Comparison of ENCODE assay signal across 14 mouse cellular contexts in the genomic region with DNA sequence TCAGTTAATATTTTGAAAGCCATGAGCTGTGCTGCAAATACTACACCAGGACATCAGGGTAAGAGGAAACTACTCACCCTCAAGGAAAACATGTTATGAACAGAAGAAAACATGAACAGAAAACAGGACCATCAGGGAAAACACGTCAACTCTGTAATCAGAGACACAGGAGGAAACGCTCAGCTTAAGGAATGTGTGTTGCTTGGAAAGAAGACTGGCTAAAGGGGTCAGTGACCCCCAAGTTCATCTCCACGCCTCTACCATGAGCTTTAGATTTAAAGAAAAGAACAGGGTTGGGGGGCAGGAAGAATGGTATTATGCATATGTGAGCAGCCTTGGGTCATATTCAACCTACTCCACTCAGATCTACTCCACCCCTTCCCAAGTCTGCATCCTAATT.
DNase-seq lines count a peak whose midpoint lies in the region; ATAC-seq and TF ChIP-seq lines count a peak whose summit lies in the region.
"Had no signal": no experiment of that assay in that cellular context is flagged by ENCODE, and none has a peak within 500 bp of the region (broad histone marks: within the 10 kb centered on the region; RNA-seq: fewer than 3 reads in every experiment).

No protein-coding gene starts in this region.

- H3K9ac ChIP-seq in hindbrain, embryonic 16.5 days (ENCODE audit: low read depth, low read length) = no peak overlapping the region
- H3K9ac ChIP-seq in midbrain, embryonic 16.5 days (ENCODE audit: low read depth, low read length) = no peak overlapping the region
- H3K9ac ChIP-seq in midbrain, postnatal 0 days (replicated peaks; ENCODE audit: low read length, poor library complexity, severe bottlenecking) = no peak overlapping the region
- H3K9ac ChIP-seq: liver, embryonic 12.5 days had no signal

- peaks cover 32% of the 10 kb centered on the region for H3K4me1 ChIP-seq in hindbrain, embryonic 10.5 days (replicated peaks)
- peaks cover 12% of the 10 kb centered on the region for H3K4me1 ChIP-seq in hindbrain, embryonic 16.5 days (ENCODE audit: control insufficient read depth, insufficient read depth, low read depth, low read length)
- peaks cover 25% of the 10 kb centered on the region for H3K4me1 ChIP-seq in midbrain, embryonic 16.5 days (ENCODE audit: control insufficient read depth, insufficient read depth, low read length)
- no peaks in the 10 kb centered on the region; the same call in none of the 2 replicates for H3K4me1 ChIP-seq in midbrain, postnatal 0 days (ENCODE audit: insufficient read depth, low read length)

- no peaks in the 10 kb centered on the region for H3K9me3 ChIP-seq in hindbrain, embryonic 10.5 days
- no peaks in the 10 kb centered on the region for H3K9me3 ChIP-seq in hindbrain, embryonic 16.5 days (ENCODE audit: control insufficient read depth, low read length)
- H3K9me3 ChIP-seq in midbrain, embryonic 16.5 days (replicated peaks; ENCODE audit: control insufficient read depth, low read length, poor library complexity, severe bottlenecking) = no peaks in the 10 kb centered on the region
- H3K9me3 ChIP-seq in midbrain, postnatal 0 days (ENCODE audit: low read length) = no peaks in the 10 kb centered on the region
- H3K9me3 ChIP-seq: liver, embryonic 12.5 days had no signal

- peak; percentile 55 for DNase-seq in embryo, embryonic 10 days (ENCODE audit: low spot score)
- DNase-seq in embryo, embryonic 11 days = no peak
- DNase-seq in hindbrain, embryonic 10.5 days (ENCODE audit: low spot score) = no peak
- no peak for DNase-seq in midbrain, postnatal 0 days (ENCODE audit: low spot score)
- no peak for DNase-seq in right cerebral cortex, postnatal 10 days (ENCODE audit: low spot score in 2 of 2)
- DNase-seq: adrenal gland, postnatal 10 days; cerebellum, postnatal 25 days; kidney, postnatal 10 days; lung, postnatal 14 days had no signal

- peak overlapping the region; percentile 59; the same call in 1 of the 2 replicates for H3K27ac ChIP-seq in hindbrain, embryonic 10.5 days
- H3K27ac ChIP-seq in hindbrain, embryonic 16.5 days (ENCODE audit: low read depth, low read length) = no peak overlapping the region
- 0 out of 2 replicates have a peak overlapping the region, but pooled peaks have one; percentile 29 for H3K27ac ChIP-seq in midbrain, embryonic 16.5 days (ENCODE audit: low read length)
- no peak overlapping the region for H3K27ac ChIP-seq in midbrain, postnatal 0 days (ENCODE audit: low read depth, low read length)
- H3K27ac ChIP-seq: left cerebral cortex, adult 2 months; liver, embryonic 12.5 days had no signal

- WGBS in hindbrain, embryonic 10.5 days = 25% methylated on average over 3 of the region's 3 CpGs
- 51% methylated on average over 3 of the region's 3 CpGs for WGBS in hindbrain, embryonic 16.5 days
- 19% methylated on average over 3 of the region's 3 CpGs for WGBS in midbrain, embryonic 16.5 days
- WGBS in midbrain, postnatal 0 days = 38% methylated on average over 3 of the region's 3 CpGs

- no peak for ATAC-seq in hindbrain, embryonic 16.5 days
- no peak for ATAC-seq in midbrain, embryonic 16.5 days
- ATAC-seq in midbrain, postnatal 0 days (ENCODE audit: low FRiP score) = no peak
- ATAC-seq in megakaryocyte, adult 5-6 weeks (ENCODE audit: poor library complexity, severe bottlenecking) = no peak
- ATAC-seq: liver, embryonic 12.5 days had no signal

- H3K4me3 ChIP-seq in hindbrain, embryonic 10.5 days = no peak overlapping the region
- no peak overlapping the region for H3K4me3 ChIP-seq in hindbrain, embryonic 16.5 days (ENCODE audit: low read length)
- H3K4me3 ChIP-seq in midbrain, embryonic 16.5 days (ENCODE audit: low read depth, low read length) = no peak overlapping the region
- H3K4me3 ChIP-seq in midbrain, postnatal 0 days (ENCODE audit: low read depth, low read length) = no peak overlapping the region
- H3K4me3 ChIP-seq: left cerebral cortex, adult 2 months; liver, embryonic 12.5 days had no signal

- no peaks in the 10 kb centered on the region for H3K27me3 ChIP-seq in hindbrain, embryonic 10.5 days (ENCODE audit: insufficient read depth, poor library complexity, severe bottlenecking)
- H3K27me3 ChIP-seq in hindbrain, embryonic 16.5 days (replicated peaks; ENCODE audit: control insufficient read depth, insufficient read depth, low read length) = no peaks in the 10 kb centered on the region
- no peaks in the 10 kb centered on the region for H3K27me3 ChIP-seq in midbrain, embryonic 16.5 days (ENCODE audit: control insufficient read depth, insufficient read depth, low read depth, low read length)
- H3K27me3 ChIP-seq in midbrain, postnatal 0 days (ENCODE audit: insufficient read depth, low read length) = no peaks in the 10 kb centered on the region; the same call in 1 of the 2 replicates
- H3K27me3 ChIP-seq: liver, embryonic 12.5 days had no signal

- TF ChIP-seq CTCF in midbrain, postnatal 0 days (IDR thresholded peaks at IDR 0.05) = no peak

- no peak overlapping the region for H3K4me2 ChIP-seq in hindbrain, embryonic 16.5 days (ENCODE audit: low read length)
- H3K4me2 ChIP-seq in midbrain, embryonic 16.5 days (ENCODE audit: low read length) = no peak overlapping the region
- H3K4me2 ChIP-seq in midbrain, postnatal 0 days (ENCODE audit: low read depth, low read length, poor library complexity, severe bottlenecking) = no peak overlapping the region
- H3K4me2 ChIP-seq: liver, embryonic 12.5 days had no signal

- H3K36me3 ChIP-seq in hindbrain, embryonic 10.5 days = no peaks in the 10 kb centered on the region
- H3K36me3 ChIP-seq in hindbrain, embryonic 16.5 days (ENCODE audit: control insufficient read depth, insufficient read depth, low read length) = no peaks in the 10 kb centered on the region
- H3K36me3 ChIP-seq in midbrain, embryonic 16.5 days (ENCODE audit: control insufficient read depth, insufficient read depth, low read length) = no peaks in the 10 kb centered on the region
- no peaks in the 10 kb centered on the region for H3K36me3 ChIP-seq in midbrain, postnatal 0 days (ENCODE audit: insufficient read depth, low read length)
- H3K36me3 ChIP-seq: liver, embryonic 12.5 days had no signal

Comparison
In these comparisons a context has a peak if more than half of its experiments do, and no peak if none do; other contexts are left out.
1. H3K27ac ChIP-seq: peak in hindbrain, embryonic 10.5 days (single experiment) and midbrain, embryonic 16.5 days (single experiment); none in hindbrain, embryonic 16.5 days (single experiment) and midbrain, postnatal 0 days (single experiment).